Mouse (Mus musculus): ENCODE results near the gene Cdc27.
"Not testable (repeated sequence)": the region's sequence is repeated elsewhere in the genome, so short reads cannot be mapped to it uniquely, and the experiment has no call there.

Gene Cdc27

DNA sequence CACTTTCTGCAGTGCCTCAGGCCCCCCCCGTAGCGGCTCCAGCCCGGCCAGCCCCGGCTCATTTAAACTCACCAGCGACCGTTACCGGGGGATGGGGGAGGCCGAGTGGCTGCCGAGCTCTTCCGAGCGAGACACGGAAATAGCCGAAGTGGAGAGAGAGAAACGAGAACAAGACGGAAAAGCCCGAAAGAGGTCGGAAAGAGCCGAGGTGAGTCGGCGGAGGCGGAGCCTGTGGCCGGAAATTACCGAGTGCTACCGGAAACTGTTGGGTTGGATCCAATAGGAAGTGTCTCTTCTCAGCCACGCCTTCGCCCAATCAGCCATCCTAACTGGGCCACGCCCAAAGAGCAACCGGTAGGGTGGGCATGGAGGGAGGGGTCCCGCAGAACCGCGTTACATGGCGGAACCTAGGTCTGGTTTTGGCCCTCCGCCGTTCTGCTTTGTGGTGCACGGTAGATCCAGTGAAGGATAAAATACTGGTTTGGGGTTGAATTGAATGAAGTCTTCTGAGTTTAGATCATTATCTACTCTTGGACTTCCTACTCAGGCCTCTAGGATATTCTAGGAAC, at the start of gene Cdc27, which contains the start of gene Myl4:
Cdc27 (minus strand) TSS at position 215 of the 569 bp plus-strand sequence.
Myl4 (plus strand) TSS at position 258 of the 569 bp plus-strand sequence.
- peak; percentile 93 for DNase-seq (ENCODE audit: low read depth, low spot score)

DNA sequence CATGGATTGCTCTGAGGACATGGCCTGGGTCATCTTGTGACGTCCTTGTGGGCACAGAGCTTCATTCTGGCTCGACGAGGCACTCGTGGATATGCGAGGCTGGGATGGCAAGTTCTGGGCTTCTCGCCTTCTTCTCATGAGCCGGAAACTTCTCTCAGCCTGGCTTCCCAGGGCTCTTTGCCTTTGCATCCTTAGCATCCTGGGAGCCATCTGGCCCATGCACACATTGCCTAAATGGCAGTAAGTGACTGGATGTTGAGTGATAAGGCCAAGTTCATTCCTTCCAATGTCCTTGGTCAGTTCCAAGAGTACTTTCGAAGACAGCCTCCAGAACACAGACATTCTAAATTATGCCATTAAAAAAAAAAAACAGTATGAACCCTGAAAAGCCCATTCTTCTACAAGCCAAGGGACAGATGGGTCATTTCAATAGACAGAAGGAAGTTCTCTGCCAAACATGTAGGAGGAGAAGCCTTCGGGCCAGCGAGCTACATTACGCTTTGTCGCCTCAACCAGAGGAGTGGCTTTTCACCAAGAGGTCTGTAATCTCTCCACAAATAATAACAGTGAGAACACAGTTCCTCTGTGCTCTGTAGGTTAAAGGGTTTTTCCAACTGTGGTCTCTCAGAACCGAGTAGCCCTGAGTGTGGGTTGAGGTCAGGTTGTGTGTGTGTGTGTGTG, 49.0 kb upstream of the Cdc27 start:
- DNase-seq (ENCODE audit: low read depth, low spot score) = no peak

DNA sequence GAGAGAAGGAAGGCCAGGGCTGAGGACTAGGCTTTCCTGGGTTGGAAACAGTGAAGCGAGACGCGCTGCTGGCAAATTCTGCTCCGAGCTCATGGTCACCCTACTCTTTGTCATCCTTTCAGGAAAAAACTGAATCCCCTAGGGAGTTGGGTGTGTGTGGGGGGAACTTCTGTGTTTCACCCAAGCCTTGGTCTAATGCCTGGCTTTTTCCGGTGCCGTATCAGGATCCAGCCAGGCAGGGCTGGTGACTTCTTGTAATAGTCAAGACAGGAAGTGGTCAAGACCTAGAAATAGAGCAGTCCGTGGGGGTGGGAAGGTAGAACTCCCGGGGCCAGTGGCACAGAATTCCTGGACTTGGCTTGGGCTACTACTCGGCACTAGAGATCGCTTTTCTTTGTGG, 45.9 kb upstream of the Cdc27 start:
- DNase-seq (ENCODE audit: low read depth, low spot score) = no peak

DNA sequence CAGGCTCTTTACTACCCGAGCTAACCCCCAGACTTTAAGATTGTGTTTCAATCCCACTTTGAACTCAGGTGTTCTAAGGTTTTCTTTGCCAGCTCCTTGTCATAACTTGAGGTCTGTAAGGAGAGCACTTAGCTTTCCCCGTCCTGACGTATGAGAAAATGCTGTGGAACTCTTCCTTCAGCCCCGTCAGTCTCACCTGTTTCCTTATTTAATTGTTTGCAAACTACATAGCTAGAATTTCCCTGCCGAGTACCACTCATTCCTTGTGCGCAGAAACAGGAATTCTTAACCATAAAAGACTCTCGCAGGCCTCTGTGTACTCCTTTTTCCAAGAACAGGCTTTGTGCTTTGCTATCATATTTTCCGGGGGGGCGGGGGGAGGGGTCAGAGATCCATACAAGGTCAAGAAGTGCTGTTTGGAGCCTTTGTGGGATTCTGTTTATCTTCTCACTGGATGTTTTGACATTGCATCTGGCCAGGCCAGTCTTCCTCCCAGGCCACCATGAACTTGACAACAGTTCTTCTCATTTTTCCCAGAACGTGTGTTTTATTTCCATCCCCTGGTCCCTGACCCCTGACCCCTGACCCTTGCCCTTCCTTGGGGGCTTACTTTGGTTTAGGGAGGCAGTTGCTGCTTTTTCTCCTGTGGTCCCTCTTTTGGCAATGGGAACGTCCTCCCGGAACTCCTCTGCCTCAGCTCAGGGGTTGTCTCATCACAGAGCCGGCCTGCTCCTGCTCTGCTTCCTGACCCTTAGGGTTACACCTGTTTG, 41.8 kb upstream of the Cdc27 start:
- no peak for DNase-seq (ENCODE audit: low read depth, low spot score)

DNA sequence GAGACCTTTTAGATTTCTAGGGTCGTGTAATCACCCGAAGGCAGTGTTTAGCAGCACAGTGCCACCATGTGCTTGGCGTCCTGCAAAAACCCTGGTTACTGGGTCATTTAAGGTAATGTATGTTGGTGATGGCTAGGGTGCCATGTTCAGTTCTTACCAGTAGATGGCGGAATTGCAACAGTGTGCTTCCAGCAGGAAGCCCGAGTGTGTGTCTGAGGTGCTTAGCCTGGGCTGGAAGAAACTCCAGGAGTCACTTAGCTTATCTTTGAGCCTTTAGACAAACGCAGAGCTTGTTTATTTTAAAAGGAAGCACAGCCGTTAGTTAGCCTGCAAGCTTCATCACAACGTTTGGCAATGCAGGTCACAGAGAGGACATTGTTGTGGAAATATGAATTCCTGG, 39.7 kb upstream of the Cdc27 start:
- peak; percentile 74 for DNase-seq (ENCODE audit: low read depth, low spot score)

DNA sequence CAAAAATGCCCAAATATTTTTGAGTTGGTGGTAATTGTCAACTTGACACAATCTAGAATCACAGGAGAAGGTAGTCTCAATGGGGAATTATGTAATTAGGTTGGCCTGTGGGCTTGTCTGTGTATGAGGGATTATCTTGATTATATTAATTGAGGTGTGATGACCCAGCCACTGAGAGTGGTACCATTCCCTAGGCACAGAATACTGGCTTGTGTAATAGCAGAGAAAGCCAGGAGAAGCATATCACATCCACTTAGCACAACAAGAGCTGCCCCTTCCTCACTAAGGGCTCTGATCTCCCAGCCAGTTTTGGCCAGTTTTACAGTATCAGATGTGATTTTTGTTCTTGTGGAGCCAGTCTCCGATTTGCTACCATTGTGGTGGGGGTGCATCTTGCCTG, 39.1 kb upstream of the Cdc27 start:
- DNase-seq (ENCODE audit: low read depth, low spot score) = no peak

DNA sequence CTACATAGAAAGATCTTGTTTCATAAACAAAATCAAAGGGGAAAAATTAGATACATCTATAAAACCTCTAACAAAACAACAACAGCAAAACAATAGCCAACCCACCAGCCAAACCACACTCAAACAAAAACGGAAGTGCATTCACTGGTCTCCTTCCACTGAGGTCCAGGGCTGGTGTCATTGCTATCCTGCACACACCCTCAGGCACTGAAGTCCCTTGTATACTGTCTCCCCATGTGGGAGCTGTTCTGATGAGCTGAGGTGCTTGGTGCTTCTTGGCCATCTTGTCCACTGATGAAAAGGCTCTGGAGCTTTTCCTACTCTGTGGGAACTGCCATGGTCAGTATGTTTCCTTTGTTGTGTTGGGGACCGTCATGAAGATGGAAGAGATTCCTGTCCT, 38.1 kb upstream of the Cdc27 start:
- no peak for DNase-seq (ENCODE audit: low read depth, low spot score)

DNA sequence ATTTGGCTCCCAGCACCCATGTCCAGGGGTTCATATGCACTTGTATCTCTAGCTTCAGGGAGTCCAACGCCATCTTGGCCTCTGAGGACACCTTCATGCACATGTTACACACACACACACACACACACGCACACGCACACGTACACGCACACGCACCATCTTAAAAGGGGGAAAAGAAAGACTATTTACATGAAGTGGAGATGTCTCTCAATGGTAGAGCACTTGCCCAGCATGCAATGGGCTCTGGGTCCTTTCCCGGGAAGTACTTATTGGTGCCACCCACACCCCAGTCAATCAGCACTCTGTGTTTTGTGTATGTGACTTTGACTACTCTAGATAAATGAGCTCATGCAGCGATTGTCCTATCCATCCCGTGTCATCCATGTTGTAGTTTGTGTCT, 37.5 kb upstream of the Cdc27 start:
- no peak for DNase-seq (ENCODE audit: low read depth, low spot score)

DNA sequence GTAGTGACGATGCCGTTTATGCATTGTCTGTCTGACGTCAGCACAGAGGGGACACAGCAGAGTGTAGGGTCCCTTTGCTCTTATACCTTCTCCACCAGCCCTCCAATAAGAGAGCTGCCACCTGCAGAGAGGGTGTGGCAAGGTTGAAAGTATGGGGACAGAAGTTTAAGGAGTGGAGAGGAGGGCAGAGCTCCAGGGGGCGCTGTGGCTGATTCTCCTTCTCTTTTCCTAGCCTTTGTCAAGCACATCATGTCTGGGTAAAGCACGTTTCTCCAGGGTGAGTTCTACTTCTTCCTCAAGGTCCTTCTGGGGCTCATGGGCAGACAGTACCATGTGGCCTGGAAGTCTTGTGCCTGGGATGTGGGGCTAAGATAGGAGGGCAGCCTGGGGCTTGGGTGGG, 35.1 kb upstream of the Cdc27 start:
- DNase-seq (ENCODE audit: low read depth, low spot score) = no peak

DNA sequence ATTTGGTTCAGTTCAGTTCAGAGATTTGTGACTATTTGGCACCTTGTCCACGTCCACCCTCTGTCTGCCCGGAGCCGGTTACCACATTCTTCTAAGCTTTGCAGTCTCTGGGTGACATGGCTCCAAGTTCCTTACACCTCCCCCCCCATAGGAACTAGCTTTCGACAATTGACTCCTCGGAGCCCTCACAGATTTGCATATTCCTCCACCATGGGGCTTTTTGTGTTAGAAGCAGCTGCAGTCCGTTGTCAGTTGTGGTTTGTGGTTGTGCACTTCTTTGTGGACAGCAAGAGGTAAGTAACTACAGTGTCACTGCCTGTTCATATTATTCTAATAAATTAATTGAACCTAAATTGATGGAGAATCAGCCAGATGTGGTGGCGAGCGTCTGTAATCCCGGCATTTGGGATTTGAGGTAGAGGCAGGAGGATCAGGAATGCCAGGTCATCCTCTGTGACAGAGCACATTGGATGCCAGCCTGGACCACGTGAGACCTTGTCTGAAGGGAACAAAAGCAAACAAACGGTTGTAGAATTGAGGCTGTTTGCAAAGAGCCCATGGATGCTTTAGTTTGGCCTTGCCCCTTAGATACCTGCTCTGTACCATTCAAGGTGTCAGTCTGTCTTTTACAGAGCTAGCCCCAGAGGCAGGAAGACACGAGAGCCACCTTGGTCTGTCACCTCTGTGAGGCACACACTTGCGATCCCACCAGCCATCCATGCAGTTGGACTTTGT, 32.4 kb upstream of the Cdc27 start:
- no peak for DNase-seq (ENCODE audit: low read depth, low spot score)

DNA sequence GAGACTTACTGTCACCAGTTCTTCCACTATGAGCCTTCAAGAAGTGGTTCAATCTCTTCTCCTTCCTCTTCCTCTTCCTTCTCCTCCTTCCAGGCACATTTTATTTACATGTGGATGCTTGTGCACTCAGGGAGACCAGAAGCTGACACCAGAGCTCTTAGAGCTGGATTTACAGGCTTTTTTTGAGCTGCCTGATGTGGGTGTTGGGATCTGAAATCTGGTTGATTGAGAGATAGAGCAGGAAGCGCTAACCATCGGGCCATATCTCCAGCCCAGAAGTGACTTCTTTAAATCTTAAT, 31.8 kb upstream of the Cdc27 start:
- no peak for DNase-seq (ENCODE audit: low read depth, low spot score)

DNA sequence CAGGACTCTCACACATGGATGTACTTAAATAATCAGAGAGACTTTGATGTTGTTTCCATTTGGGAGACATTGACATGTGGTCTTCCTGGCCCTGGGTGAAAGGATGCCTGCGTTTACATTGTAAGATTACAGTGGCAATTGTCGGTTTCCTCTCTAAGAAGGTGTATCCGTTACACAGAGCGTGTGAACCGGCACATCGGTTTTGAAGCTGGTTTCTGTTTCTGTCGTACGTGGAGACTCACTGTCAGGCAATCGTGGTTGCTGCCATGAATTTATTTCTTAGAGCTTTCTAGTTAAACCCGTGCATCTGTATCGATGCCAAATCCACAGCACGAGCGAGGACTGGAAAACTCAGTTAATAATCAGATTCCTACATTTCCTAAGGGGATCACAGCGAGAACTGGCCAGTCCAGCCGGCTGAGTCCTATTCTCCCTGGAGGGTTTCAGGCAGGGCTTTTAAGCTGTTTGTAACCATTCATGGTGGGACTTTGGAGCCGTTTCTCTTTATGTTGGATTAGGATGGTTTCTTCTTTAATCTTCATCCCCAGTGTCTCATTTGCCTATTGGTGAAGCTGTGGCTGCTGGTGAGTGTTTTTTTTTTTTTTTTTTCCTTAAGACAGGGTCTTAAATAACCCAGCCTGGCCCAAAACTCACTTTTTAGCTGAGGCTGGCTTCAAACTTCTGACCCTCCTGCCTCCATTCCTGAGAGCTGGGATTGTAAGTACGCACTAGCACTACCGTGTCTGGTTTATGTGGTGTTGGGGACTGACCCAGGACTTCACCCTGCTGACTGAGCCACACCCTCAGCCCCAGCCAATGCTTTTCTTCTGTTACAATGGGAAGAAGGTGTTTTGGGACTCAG, 31.3 kb upstream of the Cdc27 start:
- DNase-seq (ENCODE audit: low read depth, low spot score) = no peak

DNA sequence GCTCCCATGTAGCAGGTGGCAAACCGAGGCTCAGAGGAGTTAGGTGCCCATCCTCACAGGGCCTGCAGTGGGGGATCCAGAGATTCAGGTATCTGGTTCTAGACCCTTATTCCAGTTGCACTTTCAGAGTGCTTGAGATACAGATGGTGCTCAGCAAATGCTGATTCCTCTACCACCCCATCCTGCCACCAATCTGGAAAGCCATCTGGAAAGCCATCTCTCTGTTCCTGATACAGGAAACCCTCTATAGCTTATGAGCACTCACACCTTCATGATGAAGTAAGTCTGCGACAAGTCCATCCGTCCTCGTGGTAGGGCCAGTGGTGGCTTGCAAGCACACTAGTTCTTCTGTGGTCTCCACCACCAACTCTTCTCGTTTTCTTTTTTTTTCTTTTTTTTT, 30.2 kb upstream of the Cdc27 start:
- no peak for DNase-seq (ENCODE audit: low read depth, low spot score)

DNA sequence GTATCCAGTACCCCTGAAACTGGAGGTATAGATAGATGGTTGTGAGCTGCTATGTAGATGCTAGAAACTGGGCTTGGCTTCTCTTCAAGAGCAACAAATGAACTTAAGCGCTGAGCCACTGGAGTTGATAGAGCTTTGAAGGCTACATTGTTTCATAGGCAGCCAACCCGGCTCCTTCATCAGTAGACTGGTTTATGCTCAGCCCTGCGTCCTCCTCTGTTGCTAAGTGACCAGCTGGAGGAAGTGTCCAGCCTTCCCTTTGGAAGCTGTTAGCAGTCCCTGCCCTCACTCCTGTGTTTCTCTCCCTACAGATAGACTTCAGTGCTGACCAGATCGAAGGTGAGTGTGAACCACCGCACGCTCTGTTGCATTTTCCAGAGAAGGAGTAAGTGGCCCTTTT, 29.7 kb upstream of the Cdc27 start:
- DNase-seq (ENCODE audit: low read depth, low spot score) = no peak

DNA sequence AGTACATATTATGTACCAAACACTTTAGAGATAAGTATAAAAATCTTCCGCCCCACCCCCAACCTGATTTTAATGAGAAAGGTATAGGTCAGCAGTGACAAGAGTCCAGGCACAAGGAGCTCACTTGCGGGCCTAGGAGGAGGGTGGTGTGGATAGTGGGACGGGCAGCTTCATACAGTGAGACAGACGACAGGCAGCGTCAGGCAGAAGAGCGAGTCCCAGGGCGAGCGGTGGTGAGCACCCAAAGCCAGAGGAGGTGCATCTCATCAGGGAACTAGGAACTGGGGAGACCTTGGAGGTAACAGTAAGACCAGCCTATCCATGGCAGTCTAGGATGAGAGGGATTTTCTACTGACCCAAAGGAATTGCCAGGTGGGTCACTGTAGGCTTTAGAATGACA, 29.2 kb upstream of the Cdc27 start:
- no peak for DNase-seq (ENCODE audit: low read depth, low spot score)

DNA sequence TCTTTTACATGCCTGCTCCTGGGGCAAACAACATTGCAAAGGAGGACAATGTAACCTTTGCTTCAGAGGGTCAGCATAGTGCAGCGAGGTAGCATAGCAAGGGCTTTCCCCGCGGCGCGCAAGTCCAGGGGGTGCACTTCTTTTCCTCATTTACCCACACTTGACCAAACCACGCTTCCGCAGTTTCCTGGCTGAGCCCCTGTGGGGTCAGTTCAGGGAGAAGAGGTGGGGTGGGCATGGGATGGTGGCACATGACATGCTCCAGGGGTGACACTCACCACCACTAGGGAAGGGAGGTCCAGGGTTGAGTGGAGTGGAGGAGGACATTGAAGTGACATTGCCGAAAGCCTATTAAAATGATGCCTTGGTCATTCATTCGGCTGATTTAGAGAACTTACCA, 28.7 kb upstream of the Cdc27 start:
- DNase-seq (ENCODE audit: low read depth, low spot score) = no peak

DNA sequence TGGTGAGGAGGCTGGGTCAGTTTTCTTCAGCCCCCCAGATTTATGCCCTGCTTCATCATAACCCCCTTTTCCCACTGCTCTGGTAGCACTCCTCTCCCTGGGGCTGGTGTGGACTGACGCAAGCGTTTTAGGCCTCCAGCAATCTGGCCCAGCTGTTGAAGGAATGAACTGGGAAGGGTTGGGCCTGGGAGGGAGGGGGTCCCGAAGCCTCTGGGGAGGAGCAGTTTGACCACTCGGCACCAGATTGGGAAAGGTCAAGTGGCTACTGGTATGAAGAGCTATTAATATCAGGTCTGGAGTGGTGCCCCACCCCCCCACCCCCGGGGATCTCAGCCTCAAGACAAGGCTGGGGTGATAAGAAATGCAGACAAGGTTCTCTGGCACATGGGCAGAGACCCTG, 27.7 kb upstream of the Cdc27 start:
- DNase-seq (ENCODE audit: low read depth, low spot score) = no peak

DNA sequence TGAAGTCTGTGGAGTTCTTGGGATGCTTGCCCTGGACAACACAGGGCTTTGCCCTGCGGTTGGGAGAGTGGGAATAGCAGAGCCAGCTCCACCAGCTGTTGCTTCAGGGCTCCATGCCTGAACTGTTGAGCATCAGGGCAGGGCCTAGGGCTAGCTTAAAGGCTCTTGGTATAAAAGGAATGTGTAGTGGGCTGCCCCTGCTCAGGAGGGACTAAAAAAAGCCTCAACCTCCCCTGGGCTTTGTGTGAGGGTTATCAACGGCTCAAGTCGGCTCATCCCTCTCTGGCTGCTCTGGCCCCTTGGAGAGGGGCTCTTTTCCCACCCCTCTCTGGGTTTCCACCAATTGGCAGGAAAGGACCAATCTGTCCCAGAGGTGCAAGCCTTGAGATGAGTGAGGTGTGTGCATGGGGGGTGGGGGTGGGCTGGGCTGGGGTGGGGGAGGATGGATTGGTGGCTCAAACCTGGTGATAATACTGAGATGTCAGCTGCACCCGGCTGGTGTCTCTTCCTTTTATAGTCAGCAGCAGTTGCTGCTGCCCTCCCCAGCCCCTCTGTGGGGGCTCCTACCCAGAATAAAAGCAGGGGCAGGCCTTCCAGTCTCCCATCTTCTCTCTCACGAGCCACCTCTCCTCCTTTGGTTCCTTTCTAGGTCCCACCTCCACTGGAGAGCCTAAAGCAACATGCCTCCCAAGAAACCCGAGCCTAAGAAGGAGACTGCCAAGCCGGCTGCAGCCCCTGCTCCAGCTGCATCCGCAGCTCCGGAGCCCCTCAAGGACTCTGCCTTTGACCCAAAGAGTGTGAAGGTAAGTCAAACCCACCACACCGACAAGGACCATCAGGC, 26.6 kb upstream of the Cdc27 start:
- DNase-seq (ENCODE audit: low read depth, low spot score) = no peak

DNA sequence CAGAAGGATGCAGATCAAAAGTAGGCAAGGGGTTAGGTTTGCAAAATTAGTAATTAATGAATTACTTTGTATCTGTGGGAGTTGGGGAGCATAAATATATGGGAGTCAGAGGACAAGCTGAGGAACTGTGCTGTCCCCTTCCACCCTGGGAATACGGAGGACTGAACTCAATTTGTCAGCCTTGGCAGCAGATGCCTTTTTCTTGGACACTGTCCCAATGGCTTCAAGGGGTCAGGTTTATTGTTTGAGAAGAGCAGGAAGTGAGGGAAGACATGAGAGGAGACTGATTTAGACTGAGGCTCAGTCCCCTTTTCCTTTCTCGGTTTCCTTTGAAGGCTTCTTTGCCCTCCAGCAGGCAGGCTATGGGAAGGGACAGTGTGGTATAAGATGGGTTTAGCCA, 22.1 kb upstream of the Cdc27 start:
- DNase-seq (ENCODE audit: low read depth, low spot score) = no peak

DNA sequence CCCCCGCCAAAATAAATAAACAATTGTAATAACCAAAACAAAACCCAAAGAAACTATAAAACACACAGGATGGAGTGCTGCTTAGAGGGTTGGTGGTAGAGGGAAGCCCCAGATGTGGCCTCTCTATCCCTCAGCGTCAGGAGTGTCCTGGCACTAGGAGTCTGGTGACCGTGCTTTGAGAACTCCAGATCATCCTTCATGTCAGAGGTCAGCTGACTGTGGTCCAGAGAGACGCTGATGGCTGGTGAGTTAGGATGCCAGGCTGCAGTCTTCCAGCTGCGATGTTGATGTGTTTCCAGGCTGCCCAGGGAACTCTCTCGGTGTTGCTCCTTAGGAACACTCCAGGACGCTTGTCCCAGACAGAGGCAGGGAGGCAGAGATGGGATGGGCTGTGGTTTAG, 21.7 kb upstream of the Cdc27 start:
- DNase-seq (ENCODE audit: low read depth, low spot score) = no peak

DNA sequence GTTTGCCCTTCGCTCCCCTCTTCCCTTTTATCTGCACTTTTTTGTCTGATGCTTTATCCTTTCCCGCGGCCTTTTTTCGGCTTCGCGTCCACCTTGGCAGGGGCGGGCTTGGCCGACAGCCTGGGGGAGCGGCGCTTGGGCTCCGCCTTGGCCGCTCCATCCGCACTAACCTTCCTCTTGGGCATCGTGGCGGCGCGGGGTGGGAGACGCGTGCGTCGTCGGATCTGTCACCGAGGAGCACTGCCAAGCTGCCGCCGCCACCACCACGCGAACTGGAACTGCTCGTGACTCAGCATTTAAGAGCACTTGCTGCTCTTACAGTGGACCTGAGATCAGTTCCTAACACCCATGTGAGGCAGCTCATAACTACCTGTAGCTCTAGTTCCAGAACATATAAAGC, 21.0 kb upstream of the Cdc27 start:
- not testable (repeated sequence) for DNase-seq (ENCODE audit: low read depth, low spot score)

All from WW6 (cell line).